Mouse (Mus musculus) bone marrow macrophage, adult 2 months (primary cell): ENCODE measurements around the gene Nmt1. TPM values are rescaled to one million over a fixed set of nuclear protein-coding genes. Genes with fewer than 3 reads are reported as not detected.
A peak's percentile ranks its signal among the peaks of the same experiment; 100 is the strongest.

Experiments used
- H3K27ac ChIP-seq: 2 replicates; pipeline ENCODE4 v1.5.1; 2012; ENCODE audit warnings: low read depth, low read length; ENCODE audit not compliant: insufficient read depth
- H3K4me1 ChIP-seq: 2 replicates; pipeline ENCODE4 v1.6.1; 2012; ENCODE audit warnings: low read length; ENCODE audit not compliant: control insufficient read depth, insufficient read depth
- H3K4me3 ChIP-seq: 2 replicates; pipeline ENCODE4 v1.5.1; 2012; ENCODE audit warnings: mild to moderate bottlenecking, low read length, moderate library complexity; ENCODE audit not compliant: insufficient read depth
- CTCF ChIP-seq: IDR thresholded peaks from 2 replicates; pipeline ENCODE4 v1.5.1; 2012; ENCODE audit warnings: low read depth, mild to moderate bottlenecking, low read length, moderate library complexity
- POLR2A ChIP-seq: IDR thresholded peaks from 2 replicates; pipeline ENCODE4 v1.6.1; 2012; ENCODE audit warnings: mild to moderate bottlenecking, low read depth, low read length, borderline replicate concordance
- polyA plus RNA-seq: library from polyadenylated mRNA; stranded (reverse); fragments of >200 nt; gene quantifications from 2 replicates; pipeline ENCODE4 v1.2.4, GENCODE M21; 2012; ENCODE audit not compliant: missing spikeins, insufficient read depth, insufficient read length

The Nmt1 gene
- polyA plus RNA-seq, 1 experiment, result 82.6 TPM

DNA sequence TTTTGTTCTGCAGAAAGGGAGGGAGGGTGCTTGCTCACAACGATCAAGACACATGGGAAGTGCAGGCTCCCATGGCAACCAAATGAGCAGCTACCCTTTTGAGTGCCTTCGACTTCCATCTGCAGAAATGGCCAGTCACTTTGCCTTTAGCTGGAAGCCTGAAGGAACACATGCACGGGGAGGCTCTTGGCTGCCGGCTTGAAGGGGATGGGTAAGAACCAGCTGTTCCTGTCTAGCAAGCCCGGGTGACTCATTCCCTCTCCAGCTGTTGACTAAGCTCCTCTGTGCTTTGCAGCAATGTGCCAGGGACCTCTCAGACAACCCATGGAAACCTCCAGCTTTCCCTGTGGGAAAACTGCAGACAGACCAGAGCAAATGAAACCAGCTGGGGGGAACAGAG lies 24.8 kb upstream of the Nmt1 start:
- Histone ChIP-seq H3K4me1 (peaks cover 67% of the 10 kb centered on the region), H3K27ac (peak overlapping the region; percentile 25), H3K4me3 (no peak overlapping the region)
- TF ChIP-seq POLR2A (no peak), CTCF (no peak)

DNA sequence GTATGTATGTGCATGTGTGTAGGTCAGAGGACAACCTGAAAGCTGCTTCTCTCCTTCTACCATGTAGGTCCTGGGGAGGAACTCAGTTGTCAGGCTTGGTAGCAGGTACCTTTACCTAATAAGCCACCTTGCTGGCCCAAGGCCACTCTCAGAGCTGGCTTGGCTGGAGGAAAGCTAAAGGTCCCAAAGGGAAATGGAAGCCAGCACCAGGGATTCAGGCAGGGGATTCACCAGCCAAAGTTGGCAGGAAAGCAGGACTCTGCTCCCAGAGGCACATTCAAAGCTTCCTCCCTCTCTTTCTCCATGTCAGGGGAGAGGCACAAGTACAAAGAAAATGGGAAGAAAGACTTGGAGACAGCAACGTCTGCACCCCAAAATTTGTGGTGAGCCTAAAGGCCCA lies 23.1 kb upstream of the Nmt1 start:
- H3K27ac ChIP-seq, result peak overlapping the region; percentile 51
- H3K4me3 ChIP-seq, result no peak overlapping the region
- TF ChIP-seq POLR2A, result no peak
- no peak for TF ChIP-seq CTCF
- peaks cover 66% of the 10 kb centered on the region for H3K4me1 ChIP-seq

DNA sequence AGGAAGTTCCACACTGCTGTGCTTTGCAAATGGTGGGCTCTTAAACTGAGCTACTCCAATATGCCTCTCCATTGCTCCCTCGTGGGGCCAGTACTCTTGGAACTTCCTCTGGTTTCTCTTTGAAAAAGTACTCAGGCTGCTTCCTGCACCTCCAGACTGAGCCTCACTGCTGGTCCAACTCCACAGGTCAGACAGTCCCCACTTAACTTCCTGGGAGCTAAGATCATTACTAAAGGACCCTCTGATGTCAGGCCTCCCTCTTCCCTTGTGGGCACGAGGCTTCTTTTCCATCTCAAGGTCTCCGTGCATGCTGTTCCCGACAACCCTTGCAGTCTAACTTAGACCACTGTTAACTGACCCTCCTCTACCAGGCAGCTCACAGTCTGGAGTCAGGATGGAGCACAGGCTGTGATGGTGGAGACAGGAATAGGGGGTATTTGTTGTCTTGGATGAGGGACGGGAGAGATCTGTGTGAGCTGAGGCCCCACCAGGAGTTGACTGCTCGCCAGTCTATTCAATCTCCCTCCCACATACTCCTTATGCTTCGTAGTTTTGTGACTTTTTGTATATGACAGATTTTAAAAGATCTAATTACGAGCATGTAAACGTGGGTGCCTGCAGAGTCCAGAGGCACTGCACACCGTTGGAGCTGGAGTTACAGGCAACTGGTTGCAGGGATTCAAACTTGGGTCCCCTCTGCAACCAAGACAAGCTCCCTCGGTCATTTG lies 22.6 kb upstream of the Nmt1 start:
- TF ChIP-seq POLR2A (no peak), CTCF (no peak)
- H3K27ac ChIP-seq, result peak overlapping the region; percentile 51
- H3K4me1 ChIP-seq, result peaks cover 64% of the 10 kb centered on the region
- H3K4me3 ChIP-seq, result no peak overlapping the region

DNA sequence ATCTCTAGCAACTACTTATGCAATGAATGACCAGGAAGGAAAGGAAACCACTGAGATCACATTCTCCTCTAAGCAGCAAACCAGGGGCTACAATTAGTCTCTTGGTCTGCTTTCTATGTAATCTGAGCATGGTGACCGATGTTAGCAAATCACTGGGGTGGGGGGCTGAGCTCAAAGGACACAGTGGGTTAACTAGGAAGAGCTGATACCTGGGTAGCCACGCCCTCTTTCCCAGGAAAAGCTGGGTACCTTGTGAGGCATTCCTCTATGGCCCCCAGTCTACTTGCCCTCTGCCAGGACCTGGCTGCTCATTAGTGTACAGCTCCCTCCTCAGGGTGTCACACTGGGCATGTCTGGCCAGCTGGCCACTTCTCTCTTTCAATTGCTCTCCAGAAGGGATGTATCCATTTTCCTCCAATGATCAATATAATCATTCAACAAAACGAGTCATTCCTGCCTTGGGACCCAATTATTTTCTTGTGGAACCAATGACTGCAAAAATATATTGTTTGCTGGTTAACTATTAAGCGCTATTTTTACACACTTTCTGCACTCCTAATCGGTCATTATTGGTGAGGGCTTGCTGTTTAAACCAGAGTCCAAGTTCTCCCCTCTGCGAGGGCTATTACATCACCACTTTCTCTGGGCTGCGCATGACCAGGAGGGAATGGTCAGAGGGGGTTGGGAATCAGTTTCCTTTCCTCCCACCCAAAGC lies 21.5 kb upstream of the Nmt1 start:
- TF ChIP-seq POLR2A (no peak), CTCF (no peak)
- peak overlapping the region; percentile 7 for H3K4me3 ChIP-seq
- peaks cover 64% of the 10 kb centered on the region for H3K4me1 ChIP-seq
- H3K27ac ChIP-seq, result peak overlapping the region; percentile 51

DNA sequence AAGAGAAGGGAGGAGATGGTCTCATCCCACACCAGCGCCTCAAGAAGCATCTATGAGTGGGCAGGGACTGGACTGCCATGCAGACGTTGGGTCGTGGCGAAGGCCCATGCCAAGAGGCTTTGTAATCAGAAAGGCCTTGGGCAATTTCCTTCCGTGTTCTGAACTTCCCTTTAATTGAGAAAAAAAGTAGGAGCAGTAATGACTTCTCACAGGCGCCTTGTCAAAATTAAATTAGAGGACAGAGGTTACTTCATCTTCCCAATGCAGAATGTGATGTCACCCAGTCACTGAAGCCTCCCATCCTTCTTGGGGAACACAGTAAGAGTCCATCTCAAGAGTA lies 21.0 kb upstream of the Nmt1 start:
- Histone ChIP-seq H3K4me3 (no peak overlapping the region), H3K27ac (peak overlapping the region; percentile 51), H3K4me1 (peaks cover 62% of the 10 kb centered on the region)
- TF ChIP-seq POLR2A, result no peak
- TF ChIP-seq CTCF, result no peak

DNA sequence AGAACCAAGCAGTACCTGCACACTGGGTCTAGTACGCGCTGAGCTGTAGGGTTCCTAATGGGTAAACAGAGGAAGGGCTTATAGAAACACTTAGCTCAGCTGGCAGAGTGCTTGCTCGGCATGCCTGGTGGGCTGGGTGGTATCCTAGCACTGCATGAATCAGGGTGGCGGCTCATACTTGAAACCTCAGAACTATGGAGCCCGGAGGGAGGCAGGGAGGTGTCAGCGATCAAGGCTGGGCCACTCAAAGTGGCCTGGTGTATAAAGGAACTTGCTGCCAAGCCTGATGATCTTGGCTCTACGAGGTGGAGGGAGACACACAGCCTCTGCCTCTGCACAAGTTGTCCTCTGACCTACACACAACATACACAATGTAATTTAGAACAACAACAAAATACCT lies 19.4 kb upstream of the Nmt1 start:
- Histone ChIP-seq H3K4me1 (peaks cover 49% of the 10 kb centered on the region), H3K4me3 (no peak overlapping the region)

DNA sequence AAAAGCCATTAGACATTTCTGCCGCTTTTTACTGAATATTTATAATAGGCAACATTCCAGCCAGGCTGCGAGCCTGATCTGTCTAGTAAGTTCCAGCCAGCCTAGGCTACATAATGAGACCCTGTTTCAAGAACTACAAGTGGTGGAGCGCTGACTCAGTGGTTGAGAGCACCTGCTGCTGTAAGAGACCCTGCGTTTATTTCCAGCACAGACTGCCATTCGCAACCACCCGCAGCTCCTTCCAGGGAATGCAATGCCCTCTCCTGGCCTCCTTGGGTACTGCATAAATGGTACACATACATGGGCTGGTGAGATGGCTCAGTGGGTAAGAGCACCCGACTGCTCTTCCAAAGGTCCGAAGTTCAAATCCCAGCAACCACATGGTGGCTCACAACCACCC lies 18.8 kb upstream of the Nmt1 start:
- Histone ChIP-seq H3K4me1 (peaks cover 44% of the 10 kb centered on the region), H3K27ac (no peak overlapping the region), H3K4me3 (no peak overlapping the region)
- TF ChIP-seq POLR2A (no peak), CTCF (peak; percentile 9; the same call in 1 of the 2 replicates)

More for the DNA sequence above, 19.4 kb upstream of the Nmt1 start:
- TF ChIP-seq POLR2A (no peak), CTCF (no peak)
- H3K27ac ChIP-seq, result no peak overlapping the region

DNA sequence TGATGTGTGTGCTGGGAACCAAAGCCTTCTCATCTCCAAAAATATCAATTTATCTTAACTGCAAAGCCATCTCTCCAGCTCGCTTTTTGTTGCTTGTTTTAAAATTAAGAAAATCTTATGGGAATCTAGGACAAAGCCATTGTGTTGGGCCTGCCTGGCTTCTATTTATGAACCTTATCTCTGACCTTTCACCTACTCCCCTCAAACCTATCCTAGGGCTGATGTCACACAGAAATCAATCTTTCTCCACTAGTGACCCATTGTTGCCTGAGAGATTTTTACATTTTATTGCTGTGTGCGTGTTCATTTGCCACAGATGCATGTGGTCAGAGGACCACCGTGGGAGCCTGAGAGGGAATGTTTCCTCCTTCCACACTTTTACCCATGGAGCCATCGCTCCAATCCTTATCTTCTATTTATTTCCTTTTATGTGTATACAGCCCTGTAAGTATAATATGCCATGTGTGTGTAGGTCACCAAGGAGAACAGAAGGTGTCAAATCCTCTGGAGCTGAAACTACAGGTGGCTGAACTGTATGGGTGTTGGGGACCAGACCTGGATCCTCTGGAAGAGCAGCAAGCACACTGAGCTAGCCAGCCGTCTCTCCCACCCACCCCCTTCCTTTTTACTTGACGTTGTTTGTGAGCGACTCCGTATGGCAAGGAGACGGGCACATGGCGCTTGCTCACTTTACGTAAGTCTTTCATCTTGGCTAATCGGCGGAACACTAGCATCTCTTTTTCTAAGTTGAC lies 17.4 kb upstream of the Nmt1 start:
- Histone ChIP-seq H3K4me3 (no peak overlapping the region), H3K27ac (no peak overlapping the region), H3K4me1 (peaks cover 33% of the 10 kb centered on the region)
- no peak for TF ChIP-seq CTCF
- no peak for TF ChIP-seq POLR2A

DNA sequence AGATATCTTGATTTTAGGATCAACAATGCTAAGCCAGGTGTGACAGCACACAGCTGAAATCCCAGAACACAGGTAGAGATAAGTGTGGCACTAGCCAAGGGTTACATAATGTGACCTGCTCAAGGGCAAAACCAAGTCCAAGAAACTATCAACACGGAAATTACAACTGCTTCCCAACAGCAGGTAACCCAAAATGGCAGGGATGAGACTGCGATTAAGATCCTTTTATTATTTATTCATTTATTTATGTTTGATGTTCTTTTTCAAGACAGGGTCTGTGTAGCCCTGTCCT lies 16.8 kb upstream of the Nmt1 start:
- Histone ChIP-seq H3K4me3 (no peak overlapping the region), H3K4me1 (peaks cover 33% of the 10 kb centered on the region), H3K27ac (no peak overlapping the region)
- TF ChIP-seq POLR2A (no peak), CTCF (no peak)
